Mouse (Mus musculus) MEL (cell line): ENCODE measurements around the gene Nos1ap.

Experiments used
- CHD2 ChIP-seq: IDR thresholded peaks from 2 replicates; pipeline ENCODE4 v1.6.1; 2011; ENCODE audit warnings: low read length, improper control_type of control experiment
- CTCF ChIP-seq, 3 experiments: IDR thresholded peaks in 2 of 3; conservative IDR thresholded peaks in 1 of 3; 2 replicates each; pipeline ENCODE4 v1.5.1; 2011 to 2012; ENCODE audit warnings: low read length in 3 of 3, low read depth in 2 of 3, mild to moderate bottlenecking in 2 of 3, improper control_type of control experiment in 1 of 3, inconsistent platforms in 1 of 3, mixed read lengths in 1 of 3, moderate library complexity in 1 of 3; ENCODE audit not compliant: control insufficient read depth in 1 of 3, insufficient read depth in 1 of 3, poor library complexity in 1 of 3, severe bottlenecking in 1 of 3
- EP300 ChIP-seq, 2 experiments: IDR thresholded peaks; 2 replicates each; pipeline ENCODE4 v1.6.1; 2011; ENCODE audit warnings: improper control_type of control experiment in 2 of 2, low read length in 2 of 2, low read depth in 1 of 2, mild to moderate bottlenecking in 1 of 2
- GABPA ChIP-seq: IDR thresholded peaks from 2 replicates; pipeline ENCODE4 v1.6.1; 2012; ENCODE audit warnings: low read depth, mild to moderate bottlenecking, inconsistent platforms, low read length, improper control_type of control experiment, moderate library complexity
- HCFC1 ChIP-seq: IDR thresholded peaks from 2 replicates; pipeline ENCODE4 v1.6.1; 2012; ENCODE audit warnings: low read depth, mild to moderate bottlenecking, inconsistent platforms, low read length, improper control_type of control experiment, moderate library complexity
- JUND ChIP-seq: IDR thresholded peaks from 2 replicates; pipeline ENCODE4 v1.6.1; 2011; ENCODE audit warnings: low read depth, mild to moderate bottlenecking, improper control_type of control experiment, low read length
- KAT2A ChIP-seq: conservative IDR thresholded peaks from 2 replicates; pipeline ENCODE4 v1.6.1; 2012; ENCODE audit warnings: low read depth, low read length, improper control_type of control experiment, inconsistent platforms
- MAX ChIP-seq: IDR thresholded peaks from 2 replicates; pipeline ENCODE4 v1.6.1; 2011; ENCODE audit warnings: low read length, improper control_type of control experiment
- NELFE ChIP-seq: IDR thresholded peaks from 2 replicates; pipeline ENCODE4 v1.6.1; 2011; ENCODE audit warnings: low read depth, low read length, improper control_type of control experiment
- NRF1 ChIP-seq: IDR thresholded peaks from 2 replicates; pipeline ENCODE4 v1.6.1; 2014; ENCODE audit warnings: low read depth, mild to moderate bottlenecking, inconsistent platforms, low read length, improper control_type of control experiment, moderate library complexity; ENCODE audit not compliant: poor library complexity, insufficient read depth, severe bottlenecking
- POLR2A ChIP-seq, 2 experiments: IDR thresholded peaks; 2 replicates each; pipeline ENCODE4 v1.6.1; 2011 to 2012; ENCODE audit warnings: low read length in 2 of 2, mild to moderate bottlenecking in 2 of 2, control low read depth in 1 of 2, improper control_type of control experiment in 1 of 2, low read depth in 1 of 2, moderate library complexity in 1 of 2; ENCODE audit not compliant: control insufficient read depth in 1 of 2, insufficient read depth in 1 of 2, poor library complexity in 1 of 2
- POLR2AphosphoS2 ChIP-seq: IDR thresholded peaks from 2 replicates; pipeline ENCODE4 v1.6.1; 2011; ENCODE audit warnings: low read length, improper control_type of control experiment
- TAL1 ChIP-seq: IDR thresholded peaks from 2 replicates; pipeline ENCODE4 v1.6.1; 2012; ENCODE audit warnings: mild to moderate bottlenecking, inconsistent platforms, low read length, moderate library complexity, mixed read lengths
- ZNF384 ChIP-seq: IDR thresholded peaks from 2 replicates; pipeline ENCODE4 v1.6.1; 2012; ENCODE audit warnings: low read depth, mild to moderate bottlenecking, inconsistent platforms, low read length, improper control_type of control experiment

- TF ChIP-seq CTCF (IDR thresholded peaks at IDR 0.05 in 2 of 3, conservative IDR thresholded peaks at IDR 0.05 in 1 of 3; ENCODE audit: control insufficient read depth in 1 of 3, insufficient read depth in 1 of 3, low read depth in 2 of 3, low read length in 3 of 3, poor library complexity in 1 of 3, severe bottlenecking in 1 of 3) = no peak
- TF ChIP-seq MAX = no peak
- no peak for TF ChIP-seq EP300 (IDR thresholded peaks at IDR 0.05; ENCODE audit: low read depth in 1 of 2, low read length in 2 of 2)
- no peak for TF ChIP-seq POLR2AphosphoS2
- no peak for TF ChIP-seq ZNF384
- no peak for TF ChIP-seq HCFC1
- TF ChIP-seq TAL1 = no peak
- TF ChIP-seq JUND = no peak
- no peak for TF ChIP-seq POLR2A (IDR thresholded peaks at IDR 0.05; ENCODE audit: control insufficient read depth in 1 of 2, insufficient read depth in 1 of 2, low read depth in 1 of 2, low read length in 2 of 2, poor library complexity in 1 of 2)
- no peak for TF ChIP-seq NELFE
- TF ChIP-seq CHD2 = no peak
- no peak for TF ChIP-seq GABPA
- TF ChIP-seq KAT2A = no peak
- no peak for TF ChIP-seq NRF1
These were observed 40.6 kb downstream of the Nos1ap start for GRCm38 (mm10) chr1:170549059-170549458.
